Mouse (Mus musculus): ENCODE results near the gene Lrrc34.

GRCm38 (mm10) chr3:30687216-30687615 is 39.5 kb upstream of the Lrrc34 start:
- no peak for TF ChIP-seq CTCF (IDR thresholded peaks at IDR 0.05; ENCODE audit: control insufficient read depth, insufficient read depth, insufficient replicate concordance, low read depth, low read length)
- no peak for TF ChIP-seq POLR2A (IDR thresholded peaks at IDR 0.05; ENCODE audit: control insufficient read depth, low read depth, low read length)
